Mouse (Mus musculus): Measurements from ENCODE around the gene Prps1l3. TPM values are rescaled to one million over a fixed set of nuclear protein-coding genes. Genes with fewer than 3 reads are reported as not detected.

The Prps1l3 gene
- polyA plus RNA-seq, 1 experiment from 2014 or later = 33.0 TPM

DNA sequence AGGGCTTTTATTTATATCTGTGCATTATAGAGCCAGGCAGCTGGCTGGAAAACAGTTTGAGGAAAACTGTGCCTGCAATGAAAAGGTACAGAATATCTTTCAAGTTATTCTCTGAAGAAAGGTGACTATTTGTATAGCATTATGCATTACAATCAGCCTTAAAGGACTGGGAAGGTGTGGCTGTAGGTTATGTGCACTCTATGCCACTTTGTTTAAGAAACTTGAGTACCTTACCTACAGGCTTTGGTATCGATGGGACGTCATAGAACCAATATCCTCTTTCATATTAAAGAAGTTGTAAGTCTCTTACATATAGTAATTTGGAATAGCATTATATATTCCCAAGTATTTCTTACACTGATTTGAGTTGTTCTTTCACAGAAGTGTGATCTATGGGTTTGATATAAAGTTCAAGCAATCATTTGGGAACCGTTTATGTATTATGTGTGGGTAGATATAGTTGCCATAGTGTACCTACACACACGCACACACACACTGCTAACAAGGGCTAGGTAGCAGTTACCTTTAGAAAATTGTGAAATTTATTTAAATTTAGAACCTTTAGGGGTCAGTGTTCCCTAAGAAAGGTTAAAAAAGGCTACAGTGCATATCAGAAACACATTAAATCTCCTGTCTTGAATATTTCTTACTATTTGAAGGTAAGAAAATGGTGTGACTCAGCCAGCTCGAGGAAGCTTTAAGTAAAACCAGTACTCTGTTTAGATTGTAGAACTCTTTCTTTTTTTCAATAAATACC, 55.3 kb downstream of the Prps1l3 start:
- Histone ChIP-seq H3K27me3 (ENCODE audit: control insufficient read depth, insufficient read depth, low read depth, low read length) (no peaks in the 10 kb centered on the region), H3K9ac (ENCODE audit: low read depth, low read length) (no peak overlapping the region), H3K4me3 (ENCODE audit: low read depth, low read length) (no peak overlapping the region), H3K4me2 (ENCODE audit: low read depth, low read length) (no peak overlapping the region), H3K9me3 (replicated peaks; ENCODE audit: control insufficient read depth, low read length) (no peaks in the 10 kb centered on the region), H3K27ac (ENCODE audit: low read length) (no peak overlapping the region), H3K4me1 (ENCODE audit: control insufficient read depth, low read depth, low read length) (no peaks in the 10 kb centered on the region), H3K36me3 (ENCODE audit: control insufficient read depth, insufficient read depth) (no peaks in the 10 kb centered on the region)
- WGBS (ENCODE audit: insufficient replicate concordance) = 59% methylated on average over 5 of the region's 5 CpGs
- no peak for ATAC-seq (ENCODE audit: low read depth)

Other genes starting within 250 kb of the Prps1l3 start
- 18.7 and 19.7 TPM in 2 replicates for gene Slc25a21, start 32.9 kb upstream of the Prps1l3 start, polyA plus RNA-seq (2015; fragmentation: Nextera tagmentation; extraction: Ambion mirVana)
- 2.7 and 3.0 TPM in 2 replicates for gene Mipol1, start within 50 bp of the Prps1l3 start, polyA plus RNA-seq (2015; fragmentation: Nextera tagmentation; extraction: Ambion mirVana)

Measured in liver, embryonic 16.5 days (tissue).